Mouse (Mus musculus): ENCODE measurements around the gene Haspin.
A peak's percentile ranks its signal among the peaks of the same experiment; 100 is the strongest.

DNA sequence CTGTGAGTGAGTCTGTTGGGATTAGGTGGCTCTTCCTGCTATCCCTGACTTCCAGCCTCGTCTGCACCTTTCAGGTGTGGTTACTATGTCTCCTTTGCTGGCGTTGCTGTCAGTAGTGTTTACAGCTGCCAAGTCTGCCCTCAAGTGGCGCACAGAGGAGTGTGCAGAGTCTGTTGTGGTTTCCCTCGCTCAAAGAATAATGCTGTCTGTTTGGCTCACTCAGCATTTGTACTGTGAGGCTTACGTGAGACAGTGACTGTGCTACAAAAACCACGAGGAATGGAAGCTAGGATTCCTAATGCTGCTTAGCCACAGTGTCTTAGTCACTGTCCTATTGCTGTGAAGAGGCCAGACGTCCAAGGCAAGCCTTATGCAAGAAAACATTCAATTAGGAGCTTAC is 7.1 kb downstream of the Haspin start:
- TF ChIP-seq CTCF (IDR thresholded peaks at IDR 0.05) = peak; percentile 56
- no peak for TF ChIP-seq POLR2A (IDR thresholded peaks at IDR 0.05; ENCODE audit: insufficient read depth, low read depth, low read length)
- no peak for TF ChIP-seq EP300 (IDR thresholded peaks at IDR 0.05; ENCODE audit: insufficient read depth, low read depth, low read length)

All from heart, adult 2 months (tissue).